Mouse (Mus musculus) C2C12 (cell line): ENCODE results near the gene Plpp1.

Experiments
- CEBPB ChIP-seq: IDR thresholded peaks from one replicate; pipeline ENCODE4 v1.6.1; 2011; ENCODE audit warnings: low read depth, mild to moderate bottlenecking, control low read depth, moderate library complexity
- CTCF ChIP-seq: IDR thresholded peaks from one replicate; pipeline ENCODE4 v1.5.1; 2011; ENCODE audit not compliant: control insufficient read depth, insufficient read depth, insufficient read length
- FOSL1 ChIP-seq: IDR thresholded peaks from one replicate; pipeline ENCODE4 v1.8.0; 2011; ENCODE audit warnings: mild to moderate bottlenecking, low read length; ENCODE audit not compliant: poor library complexity, insufficient read depth, severe bottlenecking
- MAX ChIP-seq: IDR thresholded peaks from one replicate; pipeline ENCODE4 v1.6.1; 2011; ENCODE audit warnings: mild to moderate bottlenecking, control low read depth
- MYOD1 ChIP-seq: IDR thresholded peaks from one replicate; pipeline ENCODE4 v1.6.1; 2011; ENCODE audit warnings: low read depth; ENCODE audit not compliant: control insufficient read depth, insufficient read length

GRCm38 (mm10) chr13:112836951-112837350, 36.4 kb downstream of the Plpp1 start:
- TF ChIP-seq CTCF: no peak
- TF ChIP-seq CEBPB: no peak
- TF ChIP-seq MAX: no peak
- TF ChIP-seq MYOD1: no peak
- TF ChIP-seq FOSL1: no peak
